Mouse (Mus musculus): ENCODE measurements around the gene Aatf. TPM values are rescaled to one million over a fixed set of nuclear protein-coding genes. Genes with fewer than 3 reads are reported as not detected.
A peak's percentile ranks its signal among the peaks of the same experiment; 100 is the strongest.

The Aatf gene
- polyA plus RNA-seq, 1 experiment from 2014 or later = 40.9 TPM

- DNase-seq (ENCODE audit: low read depth, low spot score) (no peak), ATAC-seq (no peak)
- no peak for TF ChIP-seq CTCF (IDR thresholded peaks at IDR 0.05)
- peaks cover 25% of the 10 kb centered on the region for H3K27me3 ChIP-seq
- POLR2A ChIA-PET = interaction anchor here (1.6 kb wide), 1 partner anchor 16 kb away, joined by 3 read pairs; the partner anchor contains the start of gene Aatf
- CTCF ChIA-PET = no interaction called here
- in situ Hi-C loops (cut with MboI; ENCODE audit: low pct_unique_long_range_greater_than_20kb) = no loop called here
Observed at GRCm38 (mm10) chr11:84529143-84529755, 15.9 kb upstream of the Aatf start.

- ChIA-PET POLR2A (interaction anchor here (1.2 kb wide), 1 partner anchor 11 kb away, joined by 3 read pairs; no protein-coding TSS in a partner anchor), CTCF (interaction anchor here (0.8 kb wide), 1 partner anchor 11 kb away, joined by 3 read pairs; no protein-coding TSS in a partner anchor)
- TF ChIP-seq CTCF (IDR thresholded peaks at IDR 0.05) = no peak
- ATAC-seq (no peak), DNase-seq (ENCODE audit: low read depth, low spot score) (no peak)
- peaks cover 34% of the 10 kb centered on the region for H3K27me3 ChIP-seq
- in situ Hi-C loops (cut with MboI; ENCODE audit: low pct_unique_long_range_greater_than_20kb) = no loop called here
Observed at GRCm38 (mm10) chr11:84526976-84527860, 13.9 kb upstream of the Aatf start.

- peaks cover 34% of the 10 kb centered on the region for H3K27me3 ChIP-seq
- ATAC-seq (no peak), DNase-seq (ENCODE audit: low read depth, low spot score) (no peak)
- in situ Hi-C loops (cut with MboI; ENCODE audit: low pct_unique_long_range_greater_than_20kb) = no loop called here
- TF ChIP-seq CTCF (IDR thresholded peaks at IDR 0.05) = no peak
- CTCF ChIA-PET = no interaction called here
- POLR2A ChIA-PET = interaction anchor here (1.2 kb wide), 1 partner anchor 10 kb away, joined by 3 read pairs; no protein-coding TSS in a partner anchor
Observed at GRCm38 (mm10) chr11:84526451-84526850, 13.1 kb upstream of the Aatf start.

GRCm38 (mm10) chr11:84525421-84526274 is 12.3 kb upstream of the Aatf start, which contains the start of gene Lhx1:
Gene Lhx1, minus strand, starts transcription at chr11:84525535.
- no peak for TF ChIP-seq CTCF (IDR thresholded peaks at IDR 0.05)
- in situ Hi-C loops (cut with MboI; ENCODE audit: low pct_unique_long_range_greater_than_20kb) = no loop called here
- DNase-seq (ENCODE audit: low read depth, low spot score) = no peak
- peaks cover 34% of the 10 kb centered on the region for H3K27me3 ChIP-seq
- no peak for ATAC-seq
- POLR2A ChIA-PET = interaction anchor here (1.2 kb wide), 1 partner anchor 9 kb away, joined by 3 read pairs; no protein-coding TSS in a partner anchor
- CTCF ChIA-PET = no interaction called here

GRCm38 (mm10) chr11:84524511-84525270 is 11.4 kb upstream of the Aatf start:
- TF ChIP-seq CTCF (IDR thresholded peaks at IDR 0.05) = no peak
- CTCF ChIA-PET = interaction anchor here (1.3 kb wide), 1 partner anchor 15 kb away, joined by 3 read pairs; no protein-coding TSS in a partner anchor
- in situ Hi-C loops (cut with MboI; ENCODE audit: low pct_unique_long_range_greater_than_20kb) = no loop called here
- POLR2A ChIA-PET = interaction anchor here (0.6 to 1.0 kb wide), 2 partner anchors 14 to 37 kb away, joined by 3 read pairs; no protein-coding TSS in a partner anchor
- no peak for ATAC-seq
- peaks cover 40% of the 10 kb centered on the region for H3K27me3 ChIP-seq
- no peak for DNase-seq (ENCODE audit: low read depth, low spot score)

- DNase-seq (ENCODE audit: low read depth, low spot score) (no peak), ATAC-seq (no peak)
- CTCF ChIA-PET = interaction anchor here (1.3 kb wide), 1 partner anchor 16 kb away, joined by 3 read pairs; no protein-coding TSS in a partner anchor
- in situ Hi-C loops (cut with MboI; ENCODE audit: low pct_unique_long_range_greater_than_20kb) = no loop called here
- POLR2A ChIA-PET = interaction anchor here (0.6 to 1.0 kb wide), 2 partner anchors 13 to 37 kb away, joined by 3 read pairs; no protein-coding TSS in a partner anchor
- peaks cover 43% of the 10 kb centered on the region for H3K27me3 ChIP-seq
- no peak for TF ChIP-seq CTCF (IDR thresholded peaks at IDR 0.05)
Observed at GRCm38 (mm10) chr11:84523841-84524510, 10.7 kb upstream of the Aatf start.

- no peak for TF ChIP-seq CTCF (IDR thresholded peaks at IDR 0.05)
- CTCF ChIA-PET = interaction anchor here (1.3 kb wide), 1 partner anchor 16 kb away, joined by 3 read pairs; no protein-coding TSS in a partner anchor
- ATAC-seq = no peak
- H3K27me3 ChIP-seq = peaks cover 44% of the 10 kb centered on the region
- POLR2A ChIA-PET = interaction anchor here (0.6 kb wide), 1 partner anchor 550 kb away, joined by 6 read pairs; no protein-coding TSS in a partner anchor
- in situ Hi-C loops (cut with MboI; ENCODE audit: low pct_unique_long_range_greater_than_20kb) = no loop called here
- DNase-seq (ENCODE audit: low read depth, low spot score) = no peak
Observed at GRCm38 (mm10) chr11:84523321-84523831, 10.1 kb upstream of the Aatf start.

GRCm38 (mm10) chr11:84522577-84523320 is 9.4 kb upstream of the Aatf start:
- TF ChIP-seq CTCF (IDR thresholded peaks at IDR 0.05) = no peak
- H3K27me3 ChIP-seq = peaks cover 50% of the 10 kb centered on the region
- ATAC-seq (peak; percentile 60), DNase-seq (ENCODE audit: low read depth, low spot score) (peak; percentile 38)
- ChIA-PET CTCF (no interaction called here), POLR2A (interaction anchor here (0.6 kb wide), 1 partner anchor 550 kb away, joined by 6 read pairs; no protein-coding TSS in a partner anchor)
- in situ Hi-C loops (cut with MboI; ENCODE audit: low pct_unique_long_range_greater_than_20kb) = no loop called here
